In the genomic region with DNA sequence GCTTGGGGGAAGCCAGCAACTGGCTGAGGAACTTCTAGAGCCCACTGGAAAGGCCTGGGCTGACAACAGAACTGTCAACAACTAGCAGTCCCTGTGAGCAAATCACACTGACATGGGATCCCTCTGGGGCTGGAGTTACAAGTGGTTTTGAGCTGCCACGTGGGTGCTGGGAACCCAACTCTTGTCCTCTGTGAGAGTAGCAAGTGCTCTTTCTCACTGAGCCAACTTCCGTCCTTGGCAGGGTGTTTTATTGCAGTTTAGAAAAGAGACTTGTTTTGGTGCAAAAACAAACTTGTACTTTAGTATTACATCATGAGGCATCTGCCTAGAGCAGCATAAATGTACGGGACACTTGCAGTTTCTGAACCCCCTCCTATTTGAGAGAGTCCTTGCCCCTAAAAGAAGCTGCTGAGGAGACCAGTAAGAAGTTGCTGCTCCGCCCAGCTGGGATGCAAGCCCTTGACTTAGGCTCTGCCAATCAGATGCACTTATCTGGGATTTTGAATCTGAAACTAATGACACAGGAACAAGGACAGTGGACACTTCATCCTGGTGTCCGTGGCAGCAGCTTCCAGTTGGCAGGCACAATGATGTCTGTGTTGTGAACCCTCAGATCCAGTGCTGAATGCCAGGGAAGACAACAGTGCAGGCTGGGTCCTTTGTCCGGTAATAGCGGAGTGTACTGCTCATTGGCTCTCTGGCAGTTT, we compare ENCODE assay signal across 16 mouse cellular contexts. TPM values are rescaled to one million over a fixed set of nuclear protein-coding genes. Genes with fewer than 3 reads are reported as not detected.
DNase-seq lines count a peak whose midpoint lies in the region; ATAC-seq and TF ChIP-seq lines count a peak whose summit lies in the region.
"Had no signal": no experiment of that assay in that cellular context is flagged by ENCODE, and none has a peak within 500 bp of the region (broad histone marks: within the 10 kb centered on the region; RNA-seq: fewer than 3 reads in every experiment).

No protein-coding gene starts in this region.

- peak overlapping the region; percentile 59 for H3K27ac ChIP-seq in layer of hippocampus, adult 2 months
- H3K27ac ChIP-seq: hindbrain, embryonic 13.5 days; limb, embryonic 13.5 days had no signal

- 0 out of 2 replicates have a peak, but pooled peaks have one; percentile 35 for ATAC-seq in frontal cortex, adult (ENCODE audit: low TSS enrichment)
- ATAC-seq in erythroid progenitor cell, adult 5-6 weeks (replicated peaks; ENCODE audit: low FRiP score, poor library complexity, severe bottlenecking), result no peak
- ATAC-seq: liver, postnatal 0 days had no signal

- no peak for DNase-seq in frontal cortex, postnatal 14 days (ENCODE audit: low spot score in 2 of 2)
- no peak for DNase-seq in layer of hippocampus, adult 2 months (ENCODE audit: low spot score in 2 of 2)
- DNase-seq in layer of hippocampus, adult 11-12 months (ENCODE audit: low spot score), result no peak
- peak; percentile 84 for DNase-seq in Muller cell, postnatal 12 days (ENCODE audit: inconsistent ontology term)
- peak; percentile 67 for DNase-seq in adrenal gland, postnatal 14 days
- no peak for DNase-seq in thymus, postnatal 14 days
- DNase-seq: cerebellum, adult 11-12 months; kidney, adult 18-20 months; kidney, postnatal 25 days; liver, postnatal 0 days; lung, postnatal 36 days; right cerebral cortex, postnatal 25 days had no signal

- no peak for TF ChIP-seq CTCF in layer of hippocampus, adult 2 months (conservative IDR thresholded peaks at IDR 0.05)

- no peak overlapping the region for H3K4me3 ChIP-seq in layer of hippocampus, adult 2 months
- H3K4me3 ChIP-seq: hindbrain, embryonic 13.5 days; limb, embryonic 13.5 days had no signal

RNA-seq across cellular contexts. Expression of a gene that starts 5.8 kb away (rescaled TPM):
- total RNA-seq in layer of hippocampus, adult 2 months (2021), result 100 to 1,000 TPM; 252 to 273 TPM
- 379 and 380 TPM in 2 replicates for total RNA-seq in adrenal gland, postnatal 14 days (2021)
- 138 and 146 TPM in 2 replicates for total RNA-seq in erythroid progenitor cell, adult 5-6 weeks (2015; ENCODE audit: low replicate concordance)
- 123 and 160 TPM in 2 replicates for total RNA-seq in erythroid progenitor cell, adult 5-6 weeks (2017; ENCODE audit: low replicate concordance)

RNA-seq across cellular contexts. Expression of a gene that starts 11.3 kb away (rescaled TPM):
- 10 to 100 TPM; 28.7 to 30.9 TPM for total RNA-seq in layer of hippocampus, adult 2 months (2021)
- 18.5 and 26.0 TPM in 2 replicates for total RNA-seq in adrenal gland, postnatal 14 days (2021)
- 0.84 and 1.4 TPM in 2 replicates for total RNA-seq in erythroid progenitor cell, adult 5-6 weeks (2015; ENCODE audit: low replicate concordance)
- total RNA-seq in erythroid progenitor cell, adult 5-6 weeks (2017; ENCODE audit: low replicate concordance), result 1.2 and 1.4 TPM in 2 replicates

RNA-seq across cellular contexts. Expression of a gene that starts 30.3 kb away (rescaled TPM):
- 1 to 10 TPM; 3.9 to 4.0 TPM for total RNA-seq in layer of hippocampus, adult 2 months (2021)
- total RNA-seq in adrenal gland, postnatal 14 days (2021), result 308 and 532 TPM in 2 replicates
- total RNA-seq in erythroid progenitor cell, adult 5-6 weeks (2015; ENCODE audit: low replicate concordance), result 15.5 and 29.3 TPM in 2 replicates
- total RNA-seq in erythroid progenitor cell, adult 5-6 weeks (2017; ENCODE audit: low replicate concordance), result 0.30 and 2.4 TPM in 2 replicates

Comparison
In these comparisons a context has a peak if more than half of its experiments do, and no peak if none do; other contexts are left out.
1. DNase-seq: peak in Muller cell, postnatal 12 days (single experiment) and adrenal gland, postnatal 14 days (single experiment); none in frontal cortex, postnatal 14 days (0 of 2), layer of hippocampus, adult 2 months (0 of 2), layer of hippocampus, adult 11-12 months (single experiment) and thymus, postnatal 14 days (single experiment).
2. RNA of a gene that starts 30.3 kb away (total RNA-seq): 308 to 532 TPM in adrenal gland, postnatal 14 days; 0.30 to 29.3 TPM in erythroid progenitor cell, adult 5-6 weeks and 3.9 to 4.0 TPM in layer of hippocampus, adult 2 months; every median in the first group is over 10 times any median in the second.